Mouse (Mus musculus) c-Kit-positive CD71-negative TER-119-negative erythroid progenitor cells, embryonic 14.5 days (primary cell): ENCODE results near the gene Prim2.

Experiments used
- DNase-seq: peaks from one replicate; pipeline ENCODE4 v3.0.0-alpha.2; 2013; ENCODE audit warnings: low read depth

Prim2 gene

GRCm38 (mm10) chr1:33488372-33488771, 181.2 kb downstream of the Prim2 start:
- DNase-seq = no peak

GRCm38 (mm10) chr1:33483746-33484145, 185.8 kb downstream of the Prim2 start:
- no peak for DNase-seq

- DNase-seq = no peak
These were observed 189.2 kb downstream of the Prim2 start for GRCm38 (mm10) chr1:33480382-33480781.

GRCm38 (mm10) chr1:33471069-33471468, 198.5 kb downstream of the Prim2 start:
- DNase-seq = no peak

GRCm38 (mm10) chr1:33470222-33470621, 199.4 kb downstream of the Prim2 start:
- DNase-seq = no peak

GRCm38 (mm10) chr1:33464234-33464633, 205.4 kb downstream of the Prim2 start:
- DNase-seq = no peak

GRCm38 (mm10) chr1:33460703-33461102, 208.9 kb downstream of the Prim2 start:
- DNase-seq = no peak

GRCm38 (mm10) chr1:33460262-33460661, 209.3 kb downstream of the Prim2 start:
- DNase-seq = no peak

GRCm38 (mm10) chr1:33458950-33459349, 210.6 kb downstream of the Prim2 start:
- no peak for DNase-seq

- DNase-seq = no peak
These were observed 215.3 kb downstream of the Prim2 start for GRCm38 (mm10) chr1:33454251-33454650.

- DNase-seq = no peak
These were observed 216.3 kb downstream of the Prim2 start for GRCm38 (mm10) chr1:33453299-33453698.

- DNase-seq = no peak
These were observed 222.4 kb downstream of the Prim2 start for GRCm38 (mm10) chr1:33447179-33447578.

GRCm38 (mm10) chr1:33436167-33436566, 233.4 kb downstream of the Prim2 start:
- no peak for DNase-seq
